Mouse (Mus musculus) layer of hippocampus, postnatal 25 days (tissue): ENCODE measurements around the gene Arl13b. TPM values are rescaled to one million over a fixed set of nuclear protein-coding genes. Genes with fewer than 3 reads are reported as not detected.

Source experiments
- DNase-seq, 2 experiments: peaks; one replicate each; pipeline ENCODE4 v3.0.0; 2022; ENCODE audit warnings: mixed read lengths in 2 of 2, low spot score in 1 of 2; ENCODE audit errors: extremely low spot score in 1 of 2
- total RNA-seq, 2 experiments: library from RNA; stranded (reverse); gene quantifications; 2 replicates each; pipeline ENCODE4 v1.2.3; 2021

The Arl13b gene
- total RNA-seq, 2 experiments from 2014 or later: 10.9 to 12.0 TPM

GRCm38 (mm10) chr16:62822472-62822871 lies 24.4 kb downstream of the Arl13b start:
- DNase-seq: no peak

GRCm38 (mm10) chr16:62814491-62814890 lies 32.3 kb downstream of the Arl13b start, which contains the start of gene Stx19:
Stx19 (plus strand) TSS chr16:62814676.
- DNase-seq: no peak

- DNase-seq: no peak
Observed at GRCm38 (mm10) chr16:62813790-62814189, 33.0 kb downstream of the Arl13b start.

DNA sequence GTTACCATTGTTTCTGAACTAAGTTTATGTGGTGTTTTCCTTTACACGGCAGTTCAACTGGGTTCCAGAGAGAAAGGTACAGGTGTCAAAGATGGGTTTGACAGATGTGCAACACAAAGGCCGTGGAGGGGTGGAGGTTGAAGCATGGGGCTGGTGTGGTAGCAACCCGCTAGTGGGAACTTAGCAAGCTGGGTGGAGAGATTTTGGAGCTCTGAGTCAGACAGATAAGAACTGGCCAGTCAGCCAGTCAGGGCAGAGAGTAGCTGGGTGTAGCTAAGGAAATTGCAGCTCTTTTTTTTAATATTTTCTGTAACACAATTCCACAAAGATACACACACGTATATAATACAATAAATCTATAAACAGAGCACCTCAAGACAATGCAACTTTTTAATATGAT lies 36.0 kb downstream of the Arl13b start:
- no peak for DNase-seq

GRCm38 (mm10) chr16:62807249-62807979 lies 39.4 kb downstream of the Arl13b start:
- DNase-seq: no peak

GRCm38 (mm10) chr16:62804621-62805020 lies 42.2 kb downstream of the Arl13b start:
- DNase-seq: no peak

GRCm38 (mm10) chr16:62799839-62800238 lies 47.0 kb downstream of the Arl13b start:
- DNase-seq: no peak

GRCm38 (mm10) chr16:62799426-62799825 lies 47.4 kb downstream of the Arl13b start:
- DNase-seq: no peak

- no peak for DNase-seq
Observed at GRCm38 (mm10) chr16:62798808-62799207, 48.0 kb downstream of the Arl13b start.

GRCm38 (mm10) chr16:62796608-62797007 lies 50.2 kb downstream of the Arl13b start:
- no peak for DNase-seq

GRCm38 (mm10) chr16:62786621-62787331 lies 60.1 kb downstream of the Arl13b start, which contains the start of gene Nsun3:
Nsun3 (minus strand) TSS chr16:62786818.
- peak; percentile 77 to 79 for DNase-seq

GRCm38 (mm10) chr16:62782229-62782628 lies 64.6 kb downstream of the Arl13b start:
- DNase-seq: no peak

DNA sequence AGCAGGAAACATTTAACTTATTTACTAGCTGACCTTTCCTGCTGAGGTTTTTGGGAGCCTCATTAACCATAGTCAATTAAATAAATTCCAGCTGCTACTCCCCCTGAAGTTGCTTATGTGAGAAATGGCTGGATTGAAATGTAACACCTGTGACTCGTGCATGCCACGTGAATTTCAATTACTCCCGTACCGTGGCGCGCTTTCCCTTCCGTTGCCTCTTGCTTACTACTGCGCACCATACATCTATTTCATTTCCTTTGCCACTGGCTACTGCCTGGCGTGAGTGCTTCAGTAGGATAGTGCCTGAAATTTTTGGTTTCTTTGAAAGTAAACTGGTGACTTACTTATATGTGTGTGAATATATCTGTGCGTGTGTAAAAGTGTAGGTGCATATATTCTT lies 68.6 kb downstream of the Arl13b start:
- DNase-seq: no peak

DNA sequence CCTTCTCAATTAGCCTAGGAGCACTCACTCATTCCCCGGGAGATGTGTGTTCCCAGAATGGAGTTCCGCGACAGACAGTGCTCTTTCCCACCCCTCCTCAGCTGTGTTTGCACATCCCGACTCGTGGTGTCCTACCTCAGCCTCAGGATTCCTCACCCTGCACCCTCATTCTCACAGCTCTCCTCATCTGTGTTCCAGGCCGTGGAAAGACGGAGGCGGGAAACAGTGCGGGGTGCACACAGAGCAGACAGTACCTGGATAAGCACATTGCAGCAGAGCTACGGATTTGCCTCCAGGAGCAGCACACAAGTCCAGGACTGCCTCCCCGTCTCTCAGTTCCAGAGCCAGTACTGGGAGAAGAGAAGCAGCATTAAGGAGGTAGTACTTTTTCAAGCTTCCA lies 70.8 kb downstream of the Arl13b start:
- DNase-seq: no peak

DNA sequence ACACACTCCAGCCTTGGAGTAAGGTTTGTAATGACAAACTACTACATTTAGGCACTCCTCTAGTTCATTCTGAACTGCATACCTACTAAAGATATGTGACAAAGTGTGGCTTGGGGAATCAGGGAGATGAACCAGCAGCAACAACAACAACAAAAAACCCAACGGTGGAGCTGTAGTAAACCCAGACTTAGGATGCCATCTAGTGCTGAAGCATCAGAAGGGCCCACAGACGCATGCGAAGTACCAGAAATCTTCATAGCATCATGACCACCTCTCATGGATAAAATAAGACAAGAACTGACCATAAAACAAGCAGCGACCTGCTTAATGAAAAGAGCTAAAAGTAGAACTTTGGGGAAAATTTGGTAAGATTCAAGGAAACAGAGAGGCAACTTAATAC lies 73.4 kb downstream of the Arl13b start:
- no peak for DNase-seq

DNA sequence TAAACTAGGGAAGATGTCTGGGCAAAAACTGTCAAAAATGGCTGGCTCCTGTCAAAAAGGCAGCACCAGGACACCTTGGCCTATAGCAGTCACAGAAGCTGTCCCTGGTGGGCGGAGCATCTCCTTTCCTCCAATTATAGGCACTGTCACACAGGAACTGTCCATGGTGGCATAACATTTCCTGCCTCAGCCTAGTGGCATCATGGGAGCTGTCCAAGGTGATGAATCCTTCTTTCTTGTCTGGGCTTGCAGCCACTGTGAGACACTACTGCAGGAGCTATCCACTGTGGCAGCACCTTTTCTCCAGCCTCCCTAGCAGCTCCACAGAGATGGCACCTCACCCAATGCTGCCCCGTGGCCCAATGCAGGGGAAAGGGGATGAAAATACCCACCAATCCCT lies 88.5 kb downstream of the Arl13b start:
- no peak for DNase-seq

DNA sequence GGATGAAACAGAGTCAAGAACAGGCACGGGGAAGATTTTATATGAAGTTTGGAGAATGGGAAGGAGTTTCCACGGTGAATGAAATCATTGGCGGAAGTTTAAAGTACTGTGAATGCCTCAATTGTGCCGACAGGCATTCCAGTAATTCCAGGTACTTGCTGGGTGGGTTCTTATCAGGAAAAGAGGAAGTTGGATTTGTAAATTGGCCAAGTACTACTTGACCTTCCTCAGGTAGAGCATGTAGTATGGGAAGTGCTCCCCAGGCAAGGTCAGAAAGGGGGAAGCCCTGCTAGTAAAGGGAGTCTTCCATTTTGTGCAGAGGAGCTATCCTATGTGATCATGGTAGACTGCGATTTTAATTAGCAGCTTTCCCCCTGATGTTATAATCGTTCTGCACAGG lies 91.5 kb downstream of the Arl13b start:
- no peak for DNase-seq

GRCm38 (mm10) chr16:62753597-62753996 lies 93.2 kb downstream of the Arl13b start:
- no peak for DNase-seq

GRCm38 (mm10) chr16:62753079-62753478 lies 93.8 kb downstream of the Arl13b start:
- DNase-seq: no peak

GRCm38 (mm10) chr16:62745875-62746274 lies 101.0 kb downstream of the Arl13b start:
- no peak for DNase-seq
